Mouse (Mus musculus) heart, embryonic 11.5 days (tissue): ENCODE results near the gene Palld. TPM values are rescaled to one million over a fixed set of nuclear protein-coding genes. Genes with fewer than 3 reads are reported as not detected.

Source experiments
- ATAC-seq: fragments of 200-750 bp; cut with Nextera tagmentation; replicated peaks from 2 replicates; pipeline ENCODE4 v1.8.0; 2017; ENCODE audit warnings: moderate library complexity; ENCODE audit not compliant: insufficient number of reproducible peaks, low FRiP score, low TSS enrichment
- H3K27ac ChIP-seq: fragments of 300-500 bp; sonication (generic); 2 replicates; pipeline ENCODE4 v1.5.1; 2014; ENCODE audit warnings: mild to moderate bottlenecking, low read depth, low read length
- H3K27me3 ChIP-seq: fragments of 300-500 bp; sonication (generic); 2 replicates; pipeline ENCODE4 v1.6.1; 2014; ENCODE audit warnings: mild to moderate bottlenecking, low read length, mixed read lengths; ENCODE audit not compliant: control insufficient read depth, insufficient read depth
- H3K36me3 ChIP-seq: fragments of 300-500 bp; sonication (generic); 2 replicates; pipeline ENCODE4 v1.6.1; 2014; ENCODE audit warnings: mild to moderate bottlenecking, low read length, moderate library complexity, mixed read lengths; ENCODE audit not compliant: control insufficient read depth, insufficient read depth
- H3K4me1 ChIP-seq: fragments of 300-500 bp; sonication (generic); 2 replicates; pipeline ENCODE4 v1.6.1; 2014; ENCODE audit warnings: low read length; ENCODE audit not compliant: control insufficient read depth, insufficient read depth
- H3K4me2 ChIP-seq: fragments of 300-500 bp; sonication (generic); 2 replicates; pipeline ENCODE4 v1.6.1; 2014; ENCODE audit warnings: mild to moderate bottlenecking, moderate library complexity
- H3K4me3 ChIP-seq: fragments of 300-500 bp; sonication (generic); 2 replicates; pipeline ENCODE4 v1.5.1; 2014; ENCODE audit warnings: low read depth, low read length
- H3K9ac ChIP-seq: fragments of 300-500 bp; sonication (generic); 2 replicates; pipeline ENCODE4 v1.6.1; 2014; ENCODE audit warnings: mild to moderate bottlenecking, low read depth, low read length, moderate library complexity
- H3K9me3 ChIP-seq: fragments of 300-500 bp; sonication (generic); replicated peaks from 2 replicates; pipeline ENCODE4 v1.6.1; 2016; ENCODE audit warnings: low read length; ENCODE audit not compliant: control insufficient read depth
- WGBS: fragments of 180-500 bp; shearing (Covaris S2); extraction: QIAGEN DNeasy Blood & Tissue Kit; methylation state at CpG from one replicate; pipeline ENCODE4 v1.1.7; 2014; ENCODE audit not compliant: insufficient replicate concordance; 5-methylcytosine and 5-hydroxymethylcytosine counted together
- polyA plus RNA-seq: library from polyadenylated mRNA; unstranded; fragments of >200 nt; fragmentation: Nextera tagmentation; extraction: Ambion mirVana; gene quantifications from 2 replicates; pipeline ENCODE4 v1.2.1, GENCODE M21; 2014

The Palld gene
- polyA plus RNA-seq, result 157 and 186 TPM in 2 replicates

GRCm38 (mm10) chr8:61902521-61902920 is at the start of gene Palld:
Gene Palld (minus strand): TSS chr8:61902690.
- peak within 1 kb of the TSS; percentile 93 for H3K27ac ChIP-seq
- peak within 1 kb of the TSS; percentile 47 for H3K4me3 ChIP-seq
- WGBS, result 52% methylated on average over 5 of the region's 5 CpGs
- peaks cover 6% of the 10 kb centered on the region; the same call in 1 of the 2 replicates for H3K4me1 ChIP-seq
- peak within 1 kb of the TSS; percentile 63 for H3K4me2 ChIP-seq
- H3K9ac ChIP-seq, result peak within 1 kb of the TSS; percentile 81
- H3K9me3 ChIP-seq, result no peaks in the 10 kb centered on the region
- H3K36me3 ChIP-seq, result no peaks in the 10 kb centered on the region
- no peaks in the 10 kb centered on the region for H3K27me3 ChIP-seq
- peak; percentile 77 for ATAC-seq

DNA sequence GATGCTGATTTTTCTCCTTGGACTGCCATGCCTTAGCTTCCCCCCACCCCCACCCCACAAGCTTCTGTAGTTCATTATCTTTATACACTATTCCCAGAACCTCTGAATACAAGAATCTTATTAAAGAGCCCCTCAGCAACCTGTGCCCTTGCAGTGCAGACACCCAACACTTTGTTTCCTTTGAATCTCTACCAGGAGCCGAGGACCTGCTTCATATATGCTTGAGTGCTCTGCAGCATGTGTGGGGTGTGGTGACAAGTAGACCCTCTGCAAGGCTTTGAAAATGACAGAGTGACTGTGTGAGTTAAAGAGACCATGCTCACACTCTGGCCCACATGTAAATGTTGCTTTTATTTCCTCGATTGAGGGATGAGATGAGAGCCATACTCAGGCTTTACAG is 35.1 kb upstream of the Palld start:
- no peak for ATAC-seq
- 43% methylated on average over 2 of the region's 2 CpGs for WGBS
- Histone ChIP-seq H3K27ac (peak overlapping the region; percentile 46), H3K9ac (no peak overlapping the region), H3K9me3 (no peaks in the 10 kb centered on the region), H3K4me1 (peaks cover 19% of the 10 kb centered on the region), H3K4me3 (no peak overlapping the region), H3K27me3 (no peaks in the 10 kb centered on the region), H3K36me3 (no peaks in the 10 kb centered on the region), H3K4me2 (no peak overlapping the region)

DNA sequence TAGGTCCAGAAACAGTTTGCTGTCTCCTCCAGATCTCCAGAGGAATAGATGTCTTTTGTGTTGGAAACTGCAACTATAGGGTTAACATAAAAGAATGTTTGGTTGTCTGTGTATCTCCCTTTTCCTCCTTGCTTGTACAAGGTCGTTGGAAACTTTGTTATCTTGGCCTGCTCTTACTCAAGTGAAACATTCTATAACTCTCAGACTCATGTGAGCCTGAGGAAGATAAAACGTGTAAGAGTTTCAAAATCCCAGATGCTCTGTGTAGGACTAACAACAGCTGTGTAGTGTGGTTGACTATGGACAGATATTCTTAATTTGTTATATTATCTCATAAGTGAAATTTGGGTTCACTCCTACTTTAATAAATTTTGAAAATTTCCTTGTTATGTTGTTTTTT is 30.8 kb upstream of the Palld start:
- H3K27ac ChIP-seq, result peak overlapping the region; percentile 78
- no peaks in the 10 kb centered on the region for H3K36me3 ChIP-seq
- H3K9me3 ChIP-seq, result no peaks in the 10 kb centered on the region
- H3K4me3 ChIP-seq, result no peak overlapping the region
- peak; percentile 70 for ATAC-seq
- 7% methylated on average over 2 of the region's 2 CpGs for WGBS
- no peak overlapping the region for H3K9ac ChIP-seq
- H3K27me3 ChIP-seq, result no peaks in the 10 kb centered on the region
- H3K4me1 ChIP-seq, result peaks cover 25% of the 10 kb centered on the region
- H3K4me2 ChIP-seq, result no peak overlapping the region

DNA sequence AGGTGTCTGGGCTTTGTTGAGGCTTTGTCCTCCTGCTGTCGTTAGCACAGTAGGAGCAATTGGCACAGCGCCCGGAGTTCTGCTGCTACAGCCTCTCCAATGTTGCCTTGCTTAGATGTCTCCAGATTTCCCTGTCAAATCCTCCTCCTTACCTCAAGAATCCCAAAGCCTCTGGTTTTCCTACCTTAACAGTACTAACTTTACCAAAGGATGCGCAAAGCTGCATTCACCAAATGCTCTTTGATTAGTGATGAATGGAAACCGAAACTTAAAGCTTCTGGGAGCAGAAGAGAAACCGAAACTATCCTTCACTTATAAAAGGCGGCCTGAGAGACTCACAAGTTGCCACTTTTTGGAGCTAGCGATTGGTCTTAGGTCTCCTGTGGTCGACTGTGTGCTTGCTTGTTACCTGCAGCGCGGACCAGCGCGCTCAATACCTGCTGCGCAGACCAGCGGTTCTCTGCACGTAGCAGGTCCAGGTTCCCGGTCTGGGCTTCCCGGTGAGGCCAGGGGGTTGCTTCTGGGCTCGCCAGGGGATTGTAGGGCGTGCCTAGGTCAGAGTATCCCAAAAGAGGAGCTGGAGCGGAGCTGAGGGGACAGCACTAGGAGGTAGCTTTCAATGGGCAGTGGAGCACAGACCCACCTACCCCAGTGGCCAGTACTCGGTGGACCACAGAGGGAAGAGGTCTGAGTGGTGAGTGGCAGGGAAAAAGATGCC is 25.4 kb upstream of the Palld start, which contains the start of gene Ddx60:
Ddx60 (plus strand) TSS at position 311 of the 718 bp plus-strand sequence.
- Histone ChIP-seq H3K36me3 (no peaks in the 10 kb centered on the region), H3K4me2 (peak within 1 kb of the TSS; percentile 84), H3K9me3 (no peaks in the 10 kb centered on the region), H3K9ac (peak within 1 kb of the TSS; percentile 78), H3K4me3 (peak within 1 kb of the TSS; percentile 49), H3K27ac (peak within 1 kb of the TSS; percentile 72), H3K4me1 (peaks cover 14% of the 10 kb centered on the region), H3K27me3 (no peaks in the 10 kb centered on the region)
- peak; percentile 52; the same call in 1 of the 2 replicates for ATAC-seq
- 10% methylated on average over 22 of the region's 22 CpGs for WGBS

GRCm38 (mm10) chr8:61924518-61924917 is 22.0 kb upstream of the Palld start:
- WGBS, result 87% methylated on average over 1 of the region's 1 CpGs
- no peak overlapping the region for H3K4me3 ChIP-seq
- no peak overlapping the region for H3K4me2 ChIP-seq
- no peaks in the 10 kb centered on the region for H3K27me3 ChIP-seq
- H3K9me3 ChIP-seq, result no peaks in the 10 kb centered on the region
- peaks cover 21% of the 10 kb centered on the region for H3K4me1 ChIP-seq
- H3K9ac ChIP-seq, result no peak overlapping the region
- no peaks in the 10 kb centered on the region for H3K36me3 ChIP-seq
- ATAC-seq, result no peak
- H3K27ac ChIP-seq, result no peak overlapping the region

DNA sequence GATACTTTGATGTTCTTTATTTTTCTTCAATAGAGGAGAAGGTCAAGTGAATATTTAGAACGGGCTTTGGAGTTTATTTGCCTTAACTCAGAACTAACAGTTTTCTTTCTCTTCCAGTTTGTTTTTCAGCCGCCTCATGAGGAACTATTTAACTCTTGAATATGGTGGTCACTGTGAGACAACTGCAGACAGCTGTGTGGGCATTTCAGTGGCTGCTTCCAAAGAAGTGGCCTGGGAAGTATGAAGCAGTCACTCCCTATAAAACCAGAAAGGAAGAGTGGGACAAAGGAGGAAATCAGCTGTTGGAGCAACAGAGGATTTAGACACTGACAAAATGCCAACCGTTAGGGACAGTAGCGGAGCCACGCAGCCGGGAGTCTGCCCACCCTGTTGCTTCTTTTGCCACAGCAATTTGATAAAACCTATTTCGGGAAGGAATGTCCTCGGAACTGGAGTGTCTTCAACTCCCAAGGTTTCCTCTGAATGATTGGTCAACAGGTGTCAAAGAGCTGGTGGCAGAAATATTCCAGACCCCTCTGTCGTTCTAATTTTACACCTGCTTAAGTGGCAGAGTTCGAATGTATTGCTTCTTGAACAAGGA is 19.1 kb upstream of the Palld start:
- peak overlapping the region; percentile 32; the same call in 1 of the 2 replicates for H3K4me2 ChIP-seq
- H3K4me1 ChIP-seq, result peaks cover 16% of the 10 kb centered on the region
- H3K9me3 ChIP-seq, result no peaks in the 10 kb centered on the region
- no peak overlapping the region for H3K4me3 ChIP-seq
- no peaks in the 10 kb centered on the region for H3K27me3 ChIP-seq
- H3K9ac ChIP-seq, result 0 out of 2 replicates have a peak overlapping the region, but pooled peaks have one; percentile 22
- no peak for ATAC-seq
- H3K27ac ChIP-seq, result peak overlapping the region; percentile 90
- WGBS, result 42% methylated on average over 10 of the region's 10 CpGs
- no peaks in the 10 kb centered on the region for H3K36me3 ChIP-seq

- no peaks in the 10 kb centered on the region for H3K36me3 ChIP-seq
- H3K27me3 ChIP-seq, result no peaks in the 10 kb centered on the region
- peak overlapping the region; percentile 90; the same call in 1 of the 2 replicates for H3K27ac ChIP-seq
- H3K9ac ChIP-seq, result no peak overlapping the region
- WGBS, result 76% methylated on average over 7 of the region's 7 CpGs
- H3K4me2 ChIP-seq, result no peak overlapping the region
- no peaks in the 10 kb centered on the region for H3K9me3 ChIP-seq
- ATAC-seq, result no peak
- peaks cover 16% of the 10 kb centered on the region for H3K4me1 ChIP-seq
- H3K4me3 ChIP-seq, result no peak overlapping the region
Measured at GRCm38 (mm10) chr8:61920389-61920788, 17.9 kb upstream of the Palld start.

- WGBS, result 80% methylated on average over 2 of the region's 2 CpGs
- Histone ChIP-seq H3K4me2 (no peak overlapping the region), H3K27me3 (no peaks in the 10 kb centered on the region), H3K4me3 (no peak overlapping the region), H3K9ac (no peak overlapping the region), H3K9me3 (no peaks in the 10 kb centered on the region), H3K27ac (0 out of 2 replicates have a peak overlapping the region, but pooled peaks have one; percentile 10), H3K36me3 (no peaks in the 10 kb centered on the region), H3K4me1 (peaks cover 16% of the 10 kb centered on the region)
- no peak for ATAC-seq
Measured at GRCm38 (mm10) chr8:61919145-61919788, 16.8 kb upstream of the Palld start.
